Mouse (Mus musculus) bone marrow macrophage, adult 2 months (primary cell): ENCODE results near the gene Ispd. TPM values are rescaled to one million over a fixed set of nuclear protein-coding genes. Genes with fewer than 3 reads are reported as not detected.

Source experiments
- H3K27ac ChIP-seq: 2 replicates; pipeline ENCODE4 v1.5.1; 2012; ENCODE audit warnings: low read depth, low read length; ENCODE audit not compliant: insufficient read depth
- H3K4me1 ChIP-seq: 2 replicates; pipeline ENCODE4 v1.6.1; 2012; ENCODE audit warnings: low read length; ENCODE audit not compliant: control insufficient read depth, insufficient read depth
- H3K4me3 ChIP-seq: 2 replicates; pipeline ENCODE4 v1.5.1; 2012; ENCODE audit warnings: mild to moderate bottlenecking, low read length, moderate library complexity; ENCODE audit not compliant: insufficient read depth
- CTCF ChIP-seq: IDR thresholded peaks from 2 replicates; pipeline ENCODE4 v1.5.1; 2012; ENCODE audit warnings: low read depth, mild to moderate bottlenecking, low read length, moderate library complexity
- POLR2A ChIP-seq: IDR thresholded peaks from 2 replicates; pipeline ENCODE4 v1.6.1; 2012; ENCODE audit warnings: mild to moderate bottlenecking, low read depth, low read length, borderline replicate concordance
- polyA plus RNA-seq: library from polyadenylated mRNA; stranded (reverse); fragments of >200 nt; gene quantifications from 2 replicates; pipeline ENCODE4 v1.2.4, GENCODE M21; 2012; ENCODE audit not compliant: missing spikeins, insufficient read depth, insufficient read length

Gene Ispd
- polyA plus RNA-seq, 1 experiment, result 1.4 TPM

DNA sequence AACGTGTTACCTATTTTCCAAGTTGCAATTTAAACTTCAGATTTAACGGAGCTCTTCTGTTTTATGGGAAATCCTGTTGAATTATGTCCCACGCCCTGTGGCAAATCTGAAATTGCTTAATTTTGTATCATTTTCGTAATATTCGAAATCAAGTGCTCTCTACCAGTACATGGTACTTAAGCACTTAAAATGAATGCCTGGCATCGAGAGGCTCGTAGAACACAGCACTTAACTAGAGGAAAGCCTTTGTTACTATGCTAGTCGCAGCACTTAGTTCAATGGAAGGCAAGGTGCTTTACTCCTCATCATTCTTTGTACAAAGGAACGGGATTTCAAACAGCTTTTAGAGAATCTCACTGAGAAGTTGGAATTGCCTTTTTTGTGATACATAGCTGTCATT lies 168.2 kb downstream of the Ispd start:
- TF ChIP-seq CTCF (no peak), POLR2A (no peak)
- Histone ChIP-seq H3K27ac (no peak overlapping the region), H3K4me3 (no peak overlapping the region), H3K4me1 (no peaks in the 10 kb centered on the region)

DNA sequence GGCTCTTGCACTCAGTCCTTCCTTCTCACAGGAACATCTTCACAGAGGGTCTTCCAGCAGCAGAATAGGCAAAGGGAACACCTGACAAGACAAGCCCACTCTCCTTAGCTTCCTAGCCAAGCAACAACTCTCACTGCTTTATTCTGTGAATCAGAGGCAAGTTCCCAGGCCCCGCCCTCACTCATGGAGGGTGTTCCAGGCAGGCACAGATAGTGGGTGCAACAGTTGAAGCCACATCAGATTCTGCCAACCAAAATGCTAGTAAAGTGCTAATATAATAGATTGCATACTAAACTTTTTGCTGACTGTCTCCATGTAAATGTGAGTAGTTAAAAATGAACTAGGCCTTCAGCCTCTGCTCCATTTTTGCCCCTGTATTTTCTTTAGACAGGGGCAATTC lies 173.4 kb downstream of the Ispd start:
- no peak overlapping the region for H3K27ac ChIP-seq
- no peak overlapping the region for H3K4me3 ChIP-seq
- TF ChIP-seq CTCF (no peak), POLR2A (no peak)
- no peaks in the 10 kb centered on the region for H3K4me1 ChIP-seq

DNA sequence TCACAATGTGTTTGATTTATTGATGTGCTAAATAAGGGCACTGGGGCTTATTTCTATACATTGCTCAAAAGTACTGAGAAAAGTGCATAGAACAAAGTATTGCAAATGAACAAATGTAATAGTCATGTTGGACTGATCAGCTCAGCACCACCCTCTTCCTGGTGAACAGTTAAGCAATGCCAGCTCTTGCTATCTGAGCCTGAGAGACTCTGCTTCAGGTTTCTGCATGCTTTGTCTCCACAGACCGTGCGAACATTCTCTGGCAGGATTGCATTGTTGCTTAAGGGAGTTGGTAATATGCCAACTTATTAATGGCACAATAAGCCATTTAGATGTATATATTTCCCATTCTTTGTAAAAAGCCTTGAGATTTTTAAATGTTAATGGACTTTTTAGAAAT lies 182.9 kb downstream of the Ispd start:
- no peak overlapping the region for H3K27ac ChIP-seq

DNA sequence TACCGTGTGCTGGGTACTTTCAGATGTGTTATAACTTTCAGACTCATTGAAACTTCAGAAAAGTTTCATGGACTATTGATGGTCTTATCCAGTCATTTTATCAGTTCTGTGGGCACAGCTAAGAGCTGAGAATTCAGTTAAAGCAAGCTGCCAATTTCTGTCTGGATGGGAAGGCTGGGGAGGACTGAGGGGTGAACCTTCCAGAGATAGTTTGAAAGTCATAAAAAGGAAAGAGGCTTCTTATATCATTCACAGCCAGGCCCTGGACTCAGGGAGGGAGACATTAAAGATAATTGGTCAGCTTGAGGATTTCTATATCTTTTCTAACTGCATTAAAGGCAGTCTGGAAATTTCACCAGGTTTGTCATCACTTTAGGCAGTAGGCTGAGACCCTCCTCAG lies 185.7 kb downstream of the Ispd start:
- Histone ChIP-seq H3K4me3 (no peak overlapping the region), H3K4me1 (no peaks in the 10 kb centered on the region), H3K27ac (no peak overlapping the region)
- TF ChIP-seq POLR2A (no peak), CTCF (no peak)

More for the DNA sequence above, 182.9 kb downstream of the Ispd start:
- Histone ChIP-seq H3K4me1 (no peaks in the 10 kb centered on the region), H3K4me3 (no peak overlapping the region)
- TF ChIP-seq POLR2A (no peak), CTCF (no peak)

DNA sequence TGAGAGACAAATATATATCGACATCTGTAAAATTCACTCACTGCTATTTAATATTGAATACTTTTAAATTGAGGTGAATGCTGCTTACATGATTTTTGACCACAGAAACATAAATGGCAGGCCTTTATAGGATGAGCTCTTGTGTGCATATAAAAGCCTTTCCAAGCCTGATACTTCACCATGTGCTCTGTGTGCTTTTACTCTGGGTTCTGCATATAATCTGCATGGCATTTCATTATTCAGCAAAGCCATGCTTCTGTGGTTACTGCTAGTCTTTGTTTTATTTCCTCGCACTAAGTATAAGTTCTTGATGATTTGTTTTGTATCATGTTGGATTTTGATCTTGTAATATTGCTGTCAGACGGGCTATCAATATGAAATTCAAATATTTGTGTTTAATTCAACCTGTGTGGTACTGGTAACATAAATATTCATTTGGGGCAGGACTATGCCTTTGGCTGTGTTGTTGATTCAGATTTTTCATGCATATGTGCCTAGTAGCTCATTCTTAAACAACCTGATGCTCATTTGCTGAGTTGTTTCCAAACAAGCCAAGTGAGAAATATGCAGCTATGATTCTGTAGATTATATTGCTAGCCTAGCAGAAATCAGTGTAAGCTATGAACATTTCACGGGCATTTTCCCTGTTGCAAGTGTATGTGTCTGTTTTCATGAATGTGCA lies 189.3 kb downstream of the Ispd start:
- Histone ChIP-seq H3K4me1 (no peaks in the 10 kb centered on the region), H3K27ac (no peak overlapping the region), H3K4me3 (no peak overlapping the region)
- TF ChIP-seq CTCF (no peak), POLR2A (no peak)

DNA sequence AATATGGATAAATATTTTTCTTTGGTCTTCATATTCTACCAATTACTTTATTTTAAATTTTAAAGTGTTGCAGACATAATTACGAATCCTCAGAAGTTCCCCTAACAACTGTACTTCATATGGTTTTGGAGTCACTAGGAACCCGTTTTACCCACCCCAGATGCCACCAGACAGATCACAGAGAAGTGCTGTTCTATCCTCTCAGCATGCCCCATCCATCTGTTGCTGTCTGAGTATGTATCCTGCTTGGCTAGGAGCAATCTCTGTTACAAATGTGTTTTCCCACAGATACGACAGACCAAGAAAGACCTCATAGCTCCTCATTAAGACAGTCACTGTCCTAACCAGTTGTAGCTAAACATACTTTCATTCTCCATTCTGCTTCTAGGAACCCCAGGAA lies 203.6 kb downstream of the Ispd start:
- TF ChIP-seq POLR2A, result no peak
- TF ChIP-seq CTCF, result no peak
- Histone ChIP-seq H3K4me1 (no peaks in the 10 kb centered on the region), H3K4me3 (no peak overlapping the region), H3K27ac (no peak overlapping the region)

DNA sequence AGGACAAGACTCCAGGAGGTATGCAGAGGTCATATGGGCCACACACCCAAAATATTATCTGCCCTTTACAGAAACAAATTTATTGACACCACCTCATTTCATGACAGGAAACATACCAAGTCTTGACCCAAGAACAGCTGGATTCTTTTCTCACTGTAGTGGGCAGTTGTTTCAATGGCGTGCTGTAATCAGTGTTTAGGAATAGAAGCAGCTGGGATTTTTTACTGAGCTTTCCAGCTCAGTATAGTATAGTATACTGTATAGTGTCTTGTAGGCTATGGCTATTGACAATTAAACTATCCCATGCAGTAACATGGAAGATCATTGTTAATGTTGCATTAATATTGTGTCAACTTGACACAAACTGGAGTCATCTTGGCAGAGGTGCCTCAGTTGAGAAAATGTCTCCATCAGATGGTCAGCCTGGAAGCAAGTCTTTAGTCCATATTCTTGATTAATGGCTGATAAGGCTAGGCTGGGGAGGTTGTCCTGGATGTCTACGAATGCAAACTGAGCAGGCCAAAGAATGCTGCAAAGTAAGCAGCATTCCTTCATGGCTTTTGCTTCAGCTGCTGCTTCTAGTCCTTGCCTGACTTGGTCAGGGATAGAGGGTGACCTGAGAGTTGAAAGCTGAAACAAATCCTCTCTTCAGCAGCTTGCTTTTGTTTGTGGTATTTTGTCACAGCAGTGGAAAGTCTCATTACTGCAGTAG lies 216.4 kb downstream of the Ispd start:
- TF ChIP-seq POLR2A (no peak), CTCF (no peak)
- Histone ChIP-seq H3K27ac (no peak overlapping the region), H3K4me3 (no peak overlapping the region), H3K4me1 (no peaks in the 10 kb centered on the region)

DNA sequence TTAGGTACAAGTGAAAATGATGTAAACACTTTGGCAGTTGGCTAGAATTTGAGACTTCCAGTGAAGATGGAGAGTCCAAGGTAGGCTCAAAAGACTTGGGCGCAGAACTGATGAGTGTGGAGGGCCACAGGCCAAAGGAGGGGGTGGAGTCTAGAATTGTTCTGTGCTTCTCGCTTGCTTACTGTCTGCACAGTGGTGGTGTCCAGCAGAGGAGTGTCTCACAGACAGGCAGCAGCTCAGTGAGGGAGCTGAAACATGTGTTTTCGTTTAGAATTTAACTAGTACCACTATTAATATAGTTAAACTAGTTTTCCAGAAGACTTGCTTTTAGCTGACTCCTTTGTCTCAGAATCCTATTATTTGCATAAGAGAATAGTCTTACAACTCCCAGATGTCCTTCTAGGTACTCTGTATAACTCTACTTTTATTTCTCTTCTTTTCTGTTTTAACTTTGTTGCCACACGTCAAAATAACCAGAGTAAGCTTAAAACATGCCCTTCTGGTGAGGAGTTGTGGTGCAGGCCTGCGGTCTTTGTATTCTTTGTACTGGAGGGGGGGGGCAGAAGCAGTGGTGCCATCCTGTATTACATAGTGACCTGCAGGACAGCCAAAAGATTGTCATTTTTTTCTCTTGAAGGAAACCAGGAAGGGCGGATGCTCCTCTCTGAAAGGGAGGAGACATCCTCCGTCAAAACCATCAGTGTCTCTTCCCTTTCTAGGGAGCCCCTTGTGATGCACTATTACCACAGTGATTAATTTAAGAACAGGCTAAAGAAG lies 240.9 kb downstream of the Ispd start:
- no peak for TF ChIP-seq CTCF
- TF ChIP-seq POLR2A, result no peak
- Histone ChIP-seq H3K27ac (no peak overlapping the region), H3K4me3 (no peak overlapping the region)

DNA sequence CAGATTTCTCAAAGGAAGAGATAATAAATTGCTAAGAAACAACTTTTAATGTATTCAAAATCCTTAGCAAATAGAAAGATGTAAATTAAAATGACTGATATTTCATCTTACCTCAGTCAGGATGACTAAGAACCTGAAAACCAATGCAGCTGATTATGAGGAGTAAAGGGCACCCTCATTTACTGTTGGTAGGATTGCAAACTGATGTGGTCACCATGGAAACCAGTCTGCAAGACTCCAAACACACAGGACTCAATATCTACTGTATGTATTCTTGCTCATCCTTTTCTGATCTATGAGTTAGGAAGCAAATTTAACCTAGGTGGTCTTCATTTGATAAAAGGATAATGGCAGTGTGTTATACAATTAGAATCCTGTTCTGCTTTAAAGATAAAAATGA lies 246.0 kb downstream of the Ispd start:
- Histone ChIP-seq H3K4me1 (no peaks in the 10 kb centered on the region), H3K27ac (no peak overlapping the region), H3K4me3 (no peak overlapping the region)
- TF ChIP-seq CTCF (no peak), POLR2A (no peak)

More for the DNA sequence above, 240.9 kb downstream of the Ispd start:
- no peaks in the 10 kb centered on the region for H3K4me1 ChIP-seq

DNA sequence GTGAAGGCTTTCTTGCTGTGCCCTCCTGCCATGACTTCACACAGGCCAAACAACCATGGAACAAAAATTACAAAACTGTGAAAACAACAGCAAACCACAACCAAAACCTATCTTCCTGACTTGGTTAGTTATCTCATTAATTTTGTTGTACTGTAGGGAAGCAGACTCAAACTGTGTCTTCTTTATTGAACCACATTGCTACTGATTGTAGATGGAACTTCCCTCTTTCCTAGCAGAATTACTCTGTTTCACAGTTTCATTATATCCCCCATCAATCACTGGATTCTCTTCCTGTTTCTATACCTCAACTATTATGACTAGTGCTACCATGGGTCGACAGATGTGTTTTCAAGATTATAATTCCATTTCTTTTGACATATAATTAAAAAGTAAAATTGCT lies 251.2 kb downstream of the Ispd start:
- no peak overlapping the region for H3K4me3 ChIP-seq
- TF ChIP-seq POLR2A (no peak), CTCF (no peak)
- no peaks in the 10 kb centered on the region for H3K4me1 ChIP-seq
- H3K27ac ChIP-seq, result no peak overlapping the region
